Comparison of ENCODE assay signal across 14 mouse cellular contexts in the genomic region with DNA sequence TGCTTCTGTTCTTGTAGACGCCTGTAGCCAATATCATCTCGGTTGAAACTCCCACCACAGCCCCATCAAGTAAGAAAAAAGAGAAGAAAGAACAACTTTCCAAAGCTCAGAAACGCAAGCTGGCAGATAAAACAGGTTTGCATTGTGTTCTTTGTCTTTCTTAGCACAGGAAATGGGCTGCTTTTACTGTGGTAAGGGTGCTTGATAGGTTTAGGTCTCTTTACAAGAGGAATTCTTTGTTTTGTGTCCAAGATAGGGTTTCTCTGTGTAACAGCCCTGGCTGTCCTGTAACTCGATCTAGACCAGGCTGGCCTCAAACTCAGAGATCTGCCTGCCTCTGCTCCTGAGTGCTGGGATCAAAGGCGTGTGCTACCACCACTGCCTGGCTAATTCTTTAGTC.
"Had no signal": no experiment of that assay in that cellular context is flagged by ENCODE, and none has a peak within 500 bp of the region (broad histone marks: within the 10 kb centered on the region; RNA-seq: fewer than 3 reads in every experiment).

No protein-coding gene starts in this region.

- H3K4me3 ChIP-seq: limb, embryonic 12.5 days; limb, embryonic 15.5 days; midbrain, embryonic 12.5 days; midbrain, embryonic 15.5 days; neural tube, embryonic 12.5 days had no signal

- H3K9me3 ChIP-seq: limb, embryonic 12.5 days; limb, embryonic 15.5 days; midbrain, embryonic 12.5 days; midbrain, embryonic 15.5 days had no signal

- DNase-seq: kidney, adult 11 months; kidney, adult 9 months; kidney, postnatal 14 days; kidney, postnatal 4 days; left cerebral cortex, postnatal 4 days; liver, postnatal 0 days; lung, embryonic 14.5 days had no signal

- H3K9ac ChIP-seq: limb, embryonic 12.5 days; limb, embryonic 15.5 days; liver, embryonic 14.5 days; liver, postnatal 0 days; lung, embryonic 14.5 days; midbrain, embryonic 12.5 days; midbrain, embryonic 15.5 days; neural tube, embryonic 12.5 days had no signal

- H3K27me3 ChIP-seq: limb, embryonic 12.5 days; limb, embryonic 15.5 days; midbrain, embryonic 12.5 days; midbrain, embryonic 15.5 days; neural tube, embryonic 12.5 days had no signal

- H3K4me1 ChIP-seq: limb, embryonic 12.5 days; limb, embryonic 15.5 days; midbrain, embryonic 12.5 days; midbrain, embryonic 15.5 days; neural tube, embryonic 12.5 days had no signal

- H3K27ac ChIP-seq: limb, embryonic 12.5 days; limb, embryonic 15.5 days; liver, embryonic 14.5 days; macrophage; midbrain, embryonic 12.5 days; midbrain, embryonic 15.5 days; neural tube, embryonic 12.5 days had no signal
